Mouse (Mus musculus) subcutaneous adipose tissue, adult 2 months (tissue): ENCODE results near the gene Dennd1b. TPM values are rescaled to one million over a fixed set of nuclear protein-coding genes. Genes with fewer than 3 reads are reported as not detected.

ENCODE experiments used
- polyA plus RNA-seq: library from polyadenylated mRNA; depleted of rRNA; stranded (reverse); fragments of >200 nt; gene quantifications from 2 replicates; pipeline ENCODE4 v1.2.3, GENCODE M21; 2012; ENCODE audit warnings: low replicate concordance; rRNA removed

Gene Dennd1b
- polyA plus RNA-seq = 5.2 and 8.9 TPM in 2 replicates

GRCm38 (mm10) chr1:138963161-138963867 lies at the start of gene Dennd1b:
Gene Dennd1b, plus strand, starts transcription at chr1:138963435.

Other genes starting within 250 kb of the Dennd1b start
- not detected in 2 replicates for gene Lhx9, start 114.9 kb upstream of the Dennd1b start, polyA plus RNA-seq
- gene 2310009B15Rik, start 106.6 kb upstream of the Dennd1b start, polyA plus RNA-seq = 20.0 and 32.3 TPM in 2 replicates